Mouse (Mus musculus) midbrain, embryonic 11.5 days (tissue): Measurements from ENCODE around the gene Cend1. TPM values are rescaled to one million over a fixed set of nuclear protein-coding genes. Genes with fewer than 3 reads are reported as not detected.

Experiments used
- ATAC-seq: fragments of 200-750 bp; cut with Nextera tagmentation; 2 replicates; pipeline ENCODE4 v1.8.0; 2017; ENCODE audit warnings: moderate TSS enrichment, moderate library complexity; ENCODE audit not compliant: low FRiP score
- DNase-seq: peaks from one replicate; pipeline ENCODE4 v3.0.0; 2015; ENCODE audit warnings: low spot score; ENCODE audit errors: missing footprints
- H3K27ac ChIP-seq: fragments of 300-500 bp; sonication (generic); 2 replicates; pipeline ENCODE4 v1.5.1; 2014; ENCODE audit warnings: low read depth, low read length
- H3K27me3 ChIP-seq: fragments of 300-500 bp; sonication (generic); 2 replicates; pipeline ENCODE4 v1.6.1; 2014; ENCODE audit warnings: mild to moderate bottlenecking, low read length, moderate library complexity, mixed read lengths; ENCODE audit not compliant: control insufficient read depth, insufficient read depth
- H3K36me3 ChIP-seq: fragments of 300-500 bp; sonication (generic); 2 replicates; pipeline ENCODE4 v1.6.1; 2014; ENCODE audit warnings: mild to moderate bottlenecking, low read length, moderate library complexity, mixed read lengths; ENCODE audit not compliant: control insufficient read depth, insufficient read depth
- H3K4me1 ChIP-seq: fragments of 300-500 bp; sonication (generic); 2 replicates; pipeline ENCODE4 v1.6.1; 2014; ENCODE audit warnings: low read length; ENCODE audit not compliant: control insufficient read depth, insufficient read depth
- H3K4me2 ChIP-seq: fragments of 300-500 bp; sonication (generic); 2 replicates; pipeline ENCODE4 v1.6.1; 2014; ENCODE audit warnings: mild to moderate bottlenecking, moderate library complexity
- H3K4me3 ChIP-seq: fragments of 300-500 bp; sonication (generic); 2 replicates; pipeline ENCODE4 v1.5.1; 2014; ENCODE audit warnings: low read depth, low read length
- H3K9ac ChIP-seq: fragments of 300-500 bp; sonication (generic); 2 replicates; pipeline ENCODE4 v1.6.1; 2014; ENCODE audit warnings: low read length
- H3K9me3 ChIP-seq: fragments of 300-500 bp; sonication (generic); 2 replicates; pipeline ENCODE4 v1.6.1; 2016; ENCODE audit warnings: low read length; ENCODE audit not compliant: control insufficient read depth
- WGBS: fragments of 180-500 bp; shearing (Covaris S2); extraction: QIAGEN DNeasy Blood & Tissue Kit; methylation state at CpG from one replicate; pipeline ENCODE4 v1.1.7; 2014; 5-methylcytosine and 5-hydroxymethylcytosine counted together
- polyA plus RNA-seq: library from polyadenylated mRNA; unstranded; fragments of >200 nt; fragmentation: Nextera tagmentation; extraction: Ambion mirVana; gene quantifications from 2 replicates; pipeline ENCODE4 v1.2.1, GENCODE M21; 2014

The Cend1 gene
- polyA plus RNA-seq, 1 experiment from 2014 or later, result 5.8 TPM

DNA sequence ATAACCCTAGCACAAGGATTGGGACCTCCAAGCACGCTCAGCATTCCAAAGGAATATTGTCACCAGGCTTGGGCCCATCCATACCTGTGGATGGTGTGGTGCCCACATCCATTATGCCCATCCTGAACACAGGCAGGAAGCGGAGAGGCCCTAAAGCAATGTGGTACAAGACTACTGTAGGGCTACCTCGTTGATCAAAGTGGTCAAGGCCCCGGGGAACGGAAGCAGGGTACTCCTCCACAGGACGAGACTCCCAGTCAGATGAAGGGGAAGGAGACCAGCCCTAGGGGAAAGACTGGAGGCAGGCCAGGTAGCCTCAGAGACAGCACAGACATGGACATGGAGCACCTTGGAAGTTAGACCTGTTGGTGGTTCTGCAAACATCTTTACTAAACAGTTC, 43.5 kb upstream of the Cend1 start:
- DNase-seq, result no peak
- peaks cover 8% of the 10 kb centered on the region for H3K27me3 ChIP-seq
- WGBS, result 90% methylated on average over 6 of the region's 6 CpGs
- H3K9ac ChIP-seq, result no peak overlapping the region
- no peak for ATAC-seq
- H3K4me2 ChIP-seq, result no peak overlapping the region
- H3K4me1 ChIP-seq, result peaks cover 33% of the 10 kb centered on the region
- H3K4me3 ChIP-seq, result no peak overlapping the region
- peaks cover 8% of the 10 kb centered on the region; the same call in 1 of the 2 replicates for H3K36me3 ChIP-seq
- H3K9me3 ChIP-seq, result no peaks in the 10 kb centered on the region
- H3K27ac ChIP-seq, result no peak overlapping the region

DNA sequence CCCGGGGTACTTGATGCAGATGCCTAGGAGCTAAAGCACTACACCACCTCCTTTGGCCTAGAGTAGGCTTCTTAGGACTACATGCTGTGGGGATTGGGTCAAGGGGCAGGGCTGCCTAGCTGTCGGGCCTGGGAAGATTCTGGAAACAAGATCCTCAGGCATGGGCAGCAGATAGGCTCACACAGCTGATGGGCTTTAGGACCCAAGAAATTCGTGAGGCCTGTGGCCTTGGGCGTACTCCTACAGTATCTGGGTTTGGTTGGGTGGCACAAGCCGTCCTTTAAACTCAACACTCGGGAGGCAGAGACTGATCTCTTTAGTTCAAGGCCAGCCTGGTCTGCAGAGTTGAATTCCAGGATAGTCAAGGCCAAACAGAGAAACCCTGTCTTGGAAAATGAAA, 42.9 kb upstream of the Cend1 start:
- ATAC-seq, result no peak
- 81% methylated on average over 6 of the region's 6 CpGs for WGBS
- Histone ChIP-seq H3K36me3 (peaks cover 8% of the 10 kb centered on the region; the same call in 1 of the 2 replicates), H3K27ac (no peak overlapping the region), H3K4me2 (no peak overlapping the region), H3K4me3 (no peak overlapping the region), H3K27me3 (peaks cover 4% of the 10 kb centered on the region), H3K9ac (no peak overlapping the region), H3K9me3 (no peaks in the 10 kb centered on the region), H3K4me1 (peaks cover 34% of the 10 kb centered on the region)
- peak; percentile 37 for DNase-seq

DNA sequence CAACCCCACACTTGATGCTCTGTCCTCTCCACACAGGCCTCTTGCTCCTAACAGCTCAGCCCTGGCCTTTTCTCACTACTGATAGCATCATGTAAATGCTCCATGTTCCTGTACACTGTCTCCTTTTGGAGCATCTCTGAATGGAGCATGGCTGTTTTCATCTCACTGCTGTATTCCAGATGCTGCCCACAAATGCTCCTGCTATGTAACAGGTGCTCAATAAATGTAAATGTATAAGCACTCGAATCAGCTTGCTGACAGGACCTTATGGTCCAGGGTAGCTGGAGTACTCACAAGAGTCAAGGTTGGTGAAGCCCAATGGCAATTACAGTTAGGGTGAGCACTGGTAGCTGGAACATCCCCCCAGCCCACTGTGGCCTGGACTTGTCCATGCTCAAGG, 41.9 kb upstream of the Cend1 start:
- Histone ChIP-seq H3K9me3 (no peaks in the 10 kb centered on the region), H3K4me3 (no peak overlapping the region), H3K27ac (no peak overlapping the region), H3K4me1 (peaks cover 32% of the 10 kb centered on the region), H3K27me3 (peaks cover 11% of the 10 kb centered on the region), H3K4me2 (no peak overlapping the region), H3K36me3 (peaks cover 8% of the 10 kb centered on the region; the same call in 1 of the 2 replicates), H3K9ac (no peak overlapping the region)
- DNase-seq, result peak; percentile 51
- 84% methylated on average over 1 of the region's 1 CpGs for WGBS
- ATAC-seq, result no peak

DNA sequence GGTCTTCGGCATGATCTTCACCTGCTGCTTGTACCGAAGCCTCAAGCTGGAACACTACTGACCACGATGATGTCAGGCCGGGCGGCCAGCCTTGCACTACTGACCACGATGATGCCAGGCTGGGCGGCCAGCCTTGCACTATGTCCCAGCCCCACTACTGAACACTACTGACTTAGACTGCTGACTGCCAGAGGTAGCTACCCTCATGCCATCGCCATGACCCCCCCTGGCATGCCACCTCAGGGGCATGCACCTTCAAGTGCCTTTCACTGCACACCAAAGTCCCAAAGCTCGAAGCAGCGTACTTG, 41.3 kb upstream of the Cend1 start:
- Histone ChIP-seq H3K9me3 (no peaks in the 10 kb centered on the region), H3K27me3 (peaks cover 15% of the 10 kb centered on the region), H3K4me3 (no peak overlapping the region), H3K27ac (no peak overlapping the region), H3K36me3 (peaks cover 8% of the 10 kb centered on the region; the same call in 1 of the 2 replicates), H3K4me2 (no peak overlapping the region), H3K9ac (no peak overlapping the region), H3K4me1 (peaks cover 32% of the 10 kb centered on the region)
- DNase-seq (peak; percentile 49), ATAC-seq (no peak)
- 91% methylated on average over 10 of the region's 10 CpGs for WGBS

DNA sequence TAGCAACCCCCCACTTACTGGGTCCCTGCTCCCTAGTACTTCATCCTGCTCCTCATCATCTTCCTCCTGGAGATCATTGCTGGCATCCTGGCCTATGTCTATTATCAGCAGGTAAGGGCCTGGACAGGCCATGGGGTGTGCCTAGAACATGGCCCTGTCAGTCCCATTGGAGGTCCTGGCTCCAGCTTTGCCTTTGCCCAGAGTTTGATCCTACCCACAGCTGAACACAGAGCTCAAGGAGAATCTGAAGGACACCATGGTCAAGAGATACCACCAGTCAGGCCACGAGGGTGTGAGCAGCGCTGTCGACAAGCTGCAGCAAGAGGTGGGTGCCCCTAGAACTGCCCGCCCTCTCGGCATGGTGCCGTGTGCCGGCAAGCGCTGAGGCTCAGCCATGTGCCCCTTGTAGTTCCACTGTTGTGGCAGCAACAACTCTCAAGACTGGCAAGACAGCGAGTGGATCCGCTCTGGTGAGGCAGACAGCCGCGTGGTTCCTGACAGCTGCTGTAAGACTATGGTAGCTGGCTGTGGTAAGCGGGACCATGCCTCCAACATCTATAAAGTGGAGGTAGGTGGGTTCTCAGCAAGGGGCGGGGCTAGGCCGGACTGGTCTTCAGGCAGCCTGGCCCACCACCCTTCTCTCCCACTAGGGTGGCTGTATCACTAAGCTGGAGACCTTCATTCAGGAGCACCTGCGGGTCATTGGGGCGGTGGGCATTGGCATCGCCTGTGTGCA, 40.8 kb upstream of the Cend1 start:
- Histone ChIP-seq H3K9ac (0 out of 2 replicates have a peak overlapping the region, but pooled peaks have one; percentile 12), H3K9me3 (no peaks in the 10 kb centered on the region), H3K27ac (no peak overlapping the region), H3K27me3 (peaks cover 20% of the 10 kb centered on the region), H3K4me2 (peak overlapping the region; percentile 72), H3K4me3 (0 out of 2 replicates have a peak overlapping the region, but pooled peaks have one; percentile 7), H3K36me3 (peaks cover 8% of the 10 kb centered on the region; the same call in 1 of the 2 replicates), H3K4me1 (peaks cover 32% of the 10 kb centered on the region)
- DNase-seq, result no peak
- 92% methylated on average over 18 of the region's 18 CpGs for WGBS
- ATAC-seq, result no peak

DNA sequence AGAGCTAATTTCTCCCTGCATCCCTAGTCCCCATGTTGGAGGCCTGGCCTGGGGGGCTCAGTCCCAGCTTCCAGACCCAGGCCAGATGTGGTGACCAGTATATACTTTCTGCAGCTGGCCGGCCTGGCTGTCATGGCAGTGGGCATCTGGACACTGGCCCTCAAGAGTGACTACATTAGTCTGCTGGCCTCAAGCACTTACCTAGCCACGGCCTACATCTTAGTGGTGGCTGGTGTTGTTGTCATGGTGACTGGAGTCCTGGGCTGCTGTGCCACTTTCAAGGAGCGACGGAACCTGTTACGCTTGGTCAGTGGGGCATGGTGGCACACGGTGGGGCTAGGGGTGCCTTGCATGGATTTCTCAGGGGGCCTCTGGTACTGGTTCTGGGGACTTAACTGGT, 40.1 kb upstream of the Cend1 start:
- peak overlapping the region; percentile 7 for H3K4me3 ChIP-seq
- H3K27me3 ChIP-seq, result peaks cover 27% of the 10 kb centered on the region
- peaks cover 8% of the 10 kb centered on the region; the same call in 1 of the 2 replicates for H3K36me3 ChIP-seq
- DNase-seq, result peak; percentile 76
- no peak for ATAC-seq
- H3K27ac ChIP-seq, result no peak overlapping the region
- H3K4me2 ChIP-seq, result peak overlapping the region; percentile 72
- no peaks in the 10 kb centered on the region for H3K9me3 ChIP-seq
- 53% methylated on average over 6 of the region's 6 CpGs for WGBS
- peak overlapping the region; percentile 81; the same call in 1 of the 2 replicates for H3K9ac ChIP-seq
- H3K4me1 ChIP-seq, result peaks cover 34% of the 10 kb centered on the region

DNA sequence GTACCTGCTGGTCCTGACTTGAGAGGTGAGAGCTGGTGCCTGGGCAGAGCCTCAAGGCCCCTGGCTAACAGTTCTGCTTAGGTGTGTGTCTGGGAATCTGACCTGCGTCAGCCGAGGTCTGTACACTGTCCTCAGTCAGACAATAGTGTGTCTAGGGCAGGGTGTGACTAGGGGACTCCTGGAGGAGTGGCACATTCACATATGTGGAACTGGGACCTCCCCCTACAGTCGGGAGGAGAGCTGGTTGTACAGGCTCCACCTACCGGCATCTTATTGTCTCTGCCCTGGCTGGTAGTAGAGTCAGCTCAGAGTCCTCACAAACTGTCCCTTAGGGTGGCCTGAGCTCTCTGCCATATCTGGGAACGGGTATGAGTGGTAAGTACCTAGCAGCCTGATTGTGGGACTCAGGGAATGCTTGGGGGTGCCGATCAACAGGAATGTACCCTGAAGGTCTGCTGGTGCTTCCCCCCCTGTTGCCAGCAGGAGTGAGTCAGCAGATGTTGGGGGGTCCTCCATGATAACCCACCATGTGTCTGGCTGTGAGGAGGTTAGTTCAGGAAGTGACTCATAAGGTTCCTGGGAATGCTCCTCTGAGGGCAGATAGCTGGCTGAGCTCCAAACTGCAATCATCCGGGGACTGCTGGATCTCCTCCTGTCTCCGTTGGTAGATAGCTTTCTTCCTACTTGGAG, 39.4 kb upstream of the Cend1 start:
- Histone ChIP-seq H3K4me2 (peak overlapping the region; percentile 72), H3K36me3 (peaks cover 8% of the 10 kb centered on the region; the same call in 1 of the 2 replicates), H3K9me3 (no peaks in the 10 kb centered on the region), H3K27ac (peak overlapping the region; percentile 66), H3K9ac (peak overlapping the region; percentile 81), H3K4me1 (peaks cover 27% of the 10 kb centered on the region), H3K4me3 (peak overlapping the region; percentile 68), H3K27me3 (peaks cover 34% of the 10 kb centered on the region)
- WGBS, result 28% methylated on average over 8 of the region's 8 CpGs
- ATAC-seq (peak; percentile 81), DNase-seq (peak; percentile 90)

DNA sequence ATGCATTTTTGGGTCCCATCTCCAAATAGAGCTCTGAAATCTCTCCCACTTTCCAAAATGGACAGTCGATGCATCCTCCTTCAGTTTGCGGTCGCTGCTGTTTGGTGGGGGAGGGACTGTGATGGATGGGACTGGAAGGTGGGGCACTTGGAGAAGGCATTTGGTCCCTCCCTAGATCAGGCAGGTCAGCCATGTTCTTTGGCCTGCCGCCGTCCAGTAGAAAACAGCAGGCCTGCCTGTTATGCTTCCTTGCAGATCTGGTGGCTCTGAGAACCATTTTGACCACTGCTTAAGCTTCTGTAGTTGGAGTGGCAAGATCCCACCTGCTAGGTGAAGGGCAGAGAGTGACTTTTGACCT, 38.9 kb upstream of the Cend1 start:
- Histone ChIP-seq H3K9me3 (no peaks in the 10 kb centered on the region), H3K4me1 (peaks cover 25% of the 10 kb centered on the region), H3K27me3 (peaks cover 39% of the 10 kb centered on the region), H3K27ac (peak overlapping the region; percentile 66), H3K4me3 (peak overlapping the region; percentile 68), H3K4me2 (peak overlapping the region; percentile 72), H3K9ac (peak overlapping the region; percentile 81), H3K36me3 (peaks cover 8% of the 10 kb centered on the region; the same call in 1 of the 2 replicates)
- DNase-seq, result peak; percentile 90
- 28% methylated on average over 5 of the region's 5 CpGs for WGBS
- ATAC-seq, result 0 out of 2 replicates have a peak, but pooled peaks have one; percentile 8
